Mouse (Mus musculus): Measurements from ENCODE around the gene Shc2. TPM values are rescaled to one million over a fixed set of nuclear protein-coding genes. Genes with fewer than 3 reads are reported as not detected.

Gene Shc2
- total and polyA plus RNA-seq, 3 experiments, result not detected

DNA sequence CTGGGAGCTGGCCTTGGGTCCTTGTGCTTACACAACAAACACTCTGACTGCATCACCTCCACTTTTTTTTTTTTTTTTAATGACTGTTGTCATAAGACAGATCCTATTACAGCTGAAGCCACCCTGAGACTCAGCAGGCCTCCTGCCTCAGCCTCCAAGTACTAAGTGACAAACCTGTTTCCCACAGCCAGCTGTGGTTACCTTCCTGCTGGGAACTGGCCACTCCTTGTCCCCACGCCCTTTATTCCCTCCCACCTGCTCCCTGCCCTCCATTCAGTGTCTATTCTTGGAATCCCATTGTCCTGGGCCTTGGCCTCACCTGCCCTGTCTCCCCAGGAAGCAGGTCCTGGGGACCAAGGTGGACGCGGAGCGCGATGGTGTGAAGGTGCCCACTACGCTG is 49.8 kb upstream of the Shc2 start:
- H3K27me3 ChIP-seq (ENCODE audit: control insufficient read depth in 1 of 2, insufficient read depth in 2 of 2, low read length in 2 of 2), result no peaks in the 10 kb centered on the region
- H3K9me3 ChIP-seq (replicated peaks; ENCODE audit: insufficient read depth, low read length), result no peaks in the 10 kb centered on the region
- DNase-seq (ENCODE audit: low read depth, low spot score), result no peak
- peaks cover 3 to 4% of the 10 kb centered on the region in 2 experiments; a peak in 2 of 4 replicates for H3K36me3 ChIP-seq (ENCODE audit: control insufficient read depth in 1 of 2, insufficient read depth in 2 of 2, low read length in 2 of 2)
- H3K9ac ChIP-seq (ENCODE audit: control insufficient read depth, low read depth, low read length, poor library complexity, severe bottlenecking), result no peak overlapping the region
- peaks cover 2 to 13% of the 10 kb centered on the region in 2 experiments; a peak in 3 of 4 replicates for H3K4me1 ChIP-seq (ENCODE audit: control insufficient read depth in 1 of 2, insufficient read depth in 2 of 2, low read length in 2 of 2)
- H3K27ac ChIP-seq (ENCODE audit: control insufficient read depth, low read depth, low read length), result no peak overlapping the region
- peaks cover 27% of the 10 kb centered on the region for H3K79me2 ChIP-seq (ENCODE audit: control insufficient read depth, insufficient read depth, low read length, poor library complexity)
- H3K4me3 ChIP-seq (ENCODE audit: control insufficient read depth in 1 of 2, insufficient read depth in 1 of 2, low read depth in 2 of 2, low read length in 2 of 2), result no peak overlapping the region
- TF ChIP-seq MAZ (IDR thresholded peaks at IDR 0.05; ENCODE audit: low read depth, low read length), result no peak

- Histone ChIP-seq H3K27ac (ENCODE audit: control insufficient read depth, low read depth, low read length) (no peak overlapping the region), H3K4me1 (ENCODE audit: control insufficient read depth in 1 of 2, insufficient read depth in 2 of 2, low read length in 2 of 2) (peaks cover 2 to 13% of the 10 kb centered on the region in 2 experiments; a peak in 3 of 4 replicates), H3K4me3 (ENCODE audit: control insufficient read depth in 1 of 2, insufficient read depth in 1 of 2, low read depth in 2 of 2, low read length in 2 of 2) (no peak overlapping the region), H3K9me3 (replicated peaks; ENCODE audit: insufficient read depth, low read length) (no peaks in the 10 kb centered on the region), H3K9ac (ENCODE audit: control insufficient read depth, low read depth, low read length, poor library complexity, severe bottlenecking) (no peak overlapping the region), H3K27me3 (ENCODE audit: control insufficient read depth in 1 of 2, insufficient read depth in 2 of 2, low read length in 2 of 2) (no peaks in the 10 kb centered on the region), H3K79me2 (ENCODE audit: control insufficient read depth, insufficient read depth, low read length, poor library complexity) (peaks cover 32% of the 10 kb centered on the region), H3K36me3 (ENCODE audit: control insufficient read depth in 1 of 2, insufficient read depth in 2 of 2, low read length in 2 of 2) (peaks cover 3 to 4% of the 10 kb centered on the region in 2 experiments; a peak in 2 of 4 replicates)
- no peak for DNase-seq (ENCODE audit: low read depth, low spot score)
- no peak for TF ChIP-seq ZC3H11A (IDR thresholded peaks at IDR 0.05; ENCODE audit: low read depth, low read length)
- no peak for TF ChIP-seq CHD2 (IDR thresholded peaks at IDR 0.05; ENCODE audit: low read length)
- no peak for TF ChIP-seq JUND (IDR thresholded peaks at IDR 0.05; ENCODE audit: low read depth, low read length)
- TF ChIP-seq ELF1 (IDR thresholded peaks at IDR 0.05; ENCODE audit: low read depth, low read length), result no peak
- TF ChIP-seq MAFK (IDR thresholded peaks at IDR 0.05; ENCODE audit: borderline replicate concordance, low read depth, low read length), result no peak
Measured at GRCm38 (mm10) chr10:79686691-79687090, 49.0 kb upstream of the Shc2 start.

DNA sequence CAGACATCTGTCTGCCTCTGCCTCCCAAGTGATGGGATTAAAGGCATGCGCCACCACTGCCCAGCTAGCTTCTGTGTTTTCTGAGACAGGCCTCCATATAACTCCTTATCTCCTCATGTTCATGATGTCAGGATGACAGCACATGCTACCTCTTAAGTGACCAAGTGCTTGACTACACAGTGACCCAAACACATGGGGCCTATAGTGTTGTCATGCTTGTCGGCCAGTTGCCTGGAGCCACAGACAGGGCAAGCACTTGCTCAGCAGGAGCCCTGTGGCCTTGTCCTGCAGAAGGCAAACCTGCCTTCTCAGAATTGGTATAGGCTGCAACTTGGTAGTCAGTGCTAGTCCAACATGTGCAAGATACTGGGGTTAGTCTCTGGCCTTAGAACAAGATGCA is 48.5 kb upstream of the Shc2 start:
- Histone ChIP-seq H3K27me3 (ENCODE audit: control insufficient read depth in 1 of 2, insufficient read depth in 2 of 2, low read length in 2 of 2) (no peaks in the 10 kb centered on the region), H3K4me3 (ENCODE audit: control insufficient read depth in 1 of 2, insufficient read depth in 1 of 2, low read depth in 2 of 2, low read length in 2 of 2) (no peak overlapping the region), H3K36me3 (ENCODE audit: control insufficient read depth in 1 of 2, insufficient read depth in 2 of 2, low read length in 2 of 2) (peaks cover 3 to 4% of the 10 kb centered on the region in 2 experiments; a peak in 2 of 4 replicates), H3K4me1 (ENCODE audit: control insufficient read depth in 1 of 2, insufficient read depth in 2 of 2, low read length in 2 of 2) (peaks cover 2 to 13% of the 10 kb centered on the region in 2 experiments; a peak in 3 of 4 replicates), H3K27ac (ENCODE audit: control insufficient read depth, low read depth, low read length) (no peak overlapping the region), H3K9me3 (replicated peaks; ENCODE audit: insufficient read depth, low read length) (no peaks in the 10 kb centered on the region), H3K9ac (ENCODE audit: control insufficient read depth, low read depth, low read length, poor library complexity, severe bottlenecking) (no peak overlapping the region), H3K79me2 (ENCODE audit: control insufficient read depth, insufficient read depth, low read length, poor library complexity) (peaks cover 32% of the 10 kb centered on the region)
- TF ChIP-seq MXI1 (IDR thresholded peaks at IDR 0.05; ENCODE audit: low read depth, low read length), result no peak
- TF ChIP-seq ZC3H11A (IDR thresholded peaks at IDR 0.05; ENCODE audit: low read depth, low read length), result no peak
- no peak for TF ChIP-seq TAL1 (IDR thresholded peaks at IDR 0.05; ENCODE audit: low read length)
- DNase-seq (ENCODE audit: low read depth, low spot score), result no peak
